Mouse (Mus musculus) heart, embryonic 11.5 days (tissue): ENCODE measurements around the gene Arfgap3. TPM values are rescaled to one million over a fixed set of nuclear protein-coding genes. Genes with fewer than 3 reads are reported as not detected.

Experiments
- ATAC-seq: fragments of 200-750 bp; cut with Nextera tagmentation; replicated peaks from 2 replicates; pipeline ENCODE4 v1.8.0; 2017; ENCODE audit warnings: moderate library complexity; ENCODE audit not compliant: insufficient number of reproducible peaks, low FRiP score, low TSS enrichment
- H3K27ac ChIP-seq: fragments of 300-500 bp; sonication (generic); 2 replicates; pipeline ENCODE4 v1.5.1; 2014; ENCODE audit warnings: mild to moderate bottlenecking, low read depth, low read length
- H3K27me3 ChIP-seq: fragments of 300-500 bp; sonication (generic); 2 replicates; pipeline ENCODE4 v1.6.1; 2014; ENCODE audit warnings: mild to moderate bottlenecking, low read length, mixed read lengths; ENCODE audit not compliant: control insufficient read depth, insufficient read depth
- H3K36me3 ChIP-seq: fragments of 300-500 bp; sonication (generic); 2 replicates; pipeline ENCODE4 v1.6.1; 2014; ENCODE audit warnings: mild to moderate bottlenecking, low read length, moderate library complexity, mixed read lengths; ENCODE audit not compliant: control insufficient read depth, insufficient read depth
- H3K4me1 ChIP-seq: fragments of 300-500 bp; sonication (generic); 2 replicates; pipeline ENCODE4 v1.6.1; 2014; ENCODE audit warnings: low read length; ENCODE audit not compliant: control insufficient read depth, insufficient read depth
- H3K4me2 ChIP-seq: fragments of 300-500 bp; sonication (generic); 2 replicates; pipeline ENCODE4 v1.6.1; 2014; ENCODE audit warnings: mild to moderate bottlenecking, moderate library complexity
- H3K4me3 ChIP-seq: fragments of 300-500 bp; sonication (generic); 2 replicates; pipeline ENCODE4 v1.5.1; 2014; ENCODE audit warnings: low read depth, low read length
- H3K9ac ChIP-seq: fragments of 300-500 bp; sonication (generic); 2 replicates; pipeline ENCODE4 v1.6.1; 2014; ENCODE audit warnings: mild to moderate bottlenecking, low read depth, low read length, moderate library complexity
- H3K9me3 ChIP-seq: fragments of 300-500 bp; sonication (generic); replicated peaks from 2 replicates; pipeline ENCODE4 v1.6.1; 2016; ENCODE audit warnings: low read length; ENCODE audit not compliant: control insufficient read depth
- WGBS: fragments of 180-500 bp; shearing (Covaris S2); extraction: QIAGEN DNeasy Blood & Tissue Kit; methylation state at CpG from one replicate; pipeline ENCODE4 v1.1.7; 2014; ENCODE audit not compliant: insufficient replicate concordance; 5-methylcytosine and 5-hydroxymethylcytosine counted together
- polyA plus RNA-seq: library from polyadenylated mRNA; unstranded; fragments of >200 nt; fragmentation: Nextera tagmentation; extraction: Ambion mirVana; gene quantifications from 2 replicates; pipeline ENCODE4 v1.2.1, GENCODE M21; 2014

Arfgap3 gene
- polyA plus RNA-seq, 1 experiment from 2014 or later = 29.9 TPM

DNA sequence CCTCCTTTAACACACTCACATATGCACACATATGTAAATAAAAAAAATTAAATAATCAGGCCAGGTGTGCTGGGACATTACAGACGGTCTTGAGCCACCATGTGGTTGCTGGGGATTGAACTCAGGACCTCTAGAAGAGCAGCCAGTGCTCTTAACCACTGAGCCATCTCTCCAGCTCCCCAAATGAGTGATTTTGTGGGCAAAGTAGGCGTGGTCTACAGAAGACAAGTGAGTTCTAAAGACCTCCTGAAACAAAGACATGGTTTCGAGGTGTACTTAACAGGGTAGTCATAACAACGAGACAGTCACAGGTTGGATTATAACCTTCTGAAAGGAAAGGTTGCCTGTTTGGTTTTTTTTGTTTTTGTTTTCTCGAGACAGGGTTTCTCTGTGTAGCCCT lies 86.6 kb downstream of the Arfgap3 start:
- no peak for ATAC-seq
- no peak overlapping the region for H3K27ac ChIP-seq
- WGBS = 74% methylated on average over 5 of the region's 5 CpGs
- no peaks in the 10 kb centered on the region for H3K9me3 ChIP-seq
- no peaks in the 10 kb centered on the region for H3K4me1 ChIP-seq
- no peak overlapping the region for H3K4me2 ChIP-seq
- H3K9ac ChIP-seq = no peak overlapping the region
- no peak overlapping the region for H3K4me3 ChIP-seq
- no peaks in the 10 kb centered on the region for H3K27me3 ChIP-seq
- H3K36me3 ChIP-seq = no peaks in the 10 kb centered on the region

DNA sequence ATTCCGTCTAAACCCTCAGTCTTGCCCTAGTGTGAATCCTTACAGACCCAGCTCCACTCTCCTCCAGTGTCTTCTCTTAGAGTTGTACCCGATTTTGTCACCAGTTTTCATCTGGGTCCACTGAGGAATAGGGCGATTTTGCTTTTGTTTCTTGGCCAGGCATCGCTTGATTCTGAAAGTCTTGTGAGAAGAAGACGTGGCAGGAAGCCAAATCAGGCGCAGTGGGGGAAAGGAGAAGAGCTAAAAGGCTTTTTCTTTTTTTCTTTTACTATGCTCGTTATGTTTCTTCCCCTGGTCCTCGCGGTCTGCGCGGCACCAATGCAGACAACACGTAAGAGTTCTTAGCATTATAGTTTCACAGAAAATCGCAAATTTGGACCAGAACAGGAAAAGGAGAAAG lies 92.1 kb downstream of the Arfgap3 start:
- Histone ChIP-seq H3K4me2 (no peak overlapping the region), H3K27me3 (0 out of 2 replicates have a peak, but pooled peaks cover under 1% of the 10 kb centered on the region), H3K4me1 (no peaks in the 10 kb centered on the region), H3K27ac (no peak overlapping the region), H3K9me3 (no peaks in the 10 kb centered on the region), H3K9ac (no peak overlapping the region), H3K36me3 (no peaks in the 10 kb centered on the region), H3K4me3 (no peak overlapping the region)
- WGBS = 79% methylated on average over 13 of the region's 13 CpGs
- no peak for ATAC-seq

DNA sequence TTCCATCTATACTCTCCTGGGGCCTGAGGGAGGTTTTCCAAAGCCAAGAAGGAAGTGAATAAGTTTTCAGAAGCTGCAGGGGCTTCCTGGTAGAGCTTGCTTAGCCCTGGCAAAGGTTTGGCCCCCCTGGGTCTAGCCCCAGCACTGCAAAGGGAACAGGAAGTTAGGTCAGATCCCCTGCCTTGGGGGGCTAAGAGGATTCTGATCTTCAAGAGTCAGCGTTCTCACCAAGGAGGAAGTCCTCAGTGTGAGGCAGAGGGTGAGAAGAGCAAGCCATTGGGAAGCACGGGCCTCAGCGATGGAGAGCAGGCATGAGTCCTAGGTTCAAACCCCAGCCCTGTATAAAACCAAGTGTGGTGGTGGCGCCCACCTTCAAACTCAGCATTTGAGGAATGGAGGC lies 93.6 kb downstream of the Arfgap3 start:
- no peak for ATAC-seq
- 62% methylated on average over 4 of the region's 4 CpGs for WGBS
- Histone ChIP-seq H3K9ac (no peak overlapping the region), H3K4me2 (no peak overlapping the region), H3K36me3 (no peaks in the 10 kb centered on the region), H3K4me1 (no peaks in the 10 kb centered on the region), H3K27me3 (peaks cover 14% of the 10 kb centered on the region), H3K27ac (no peak overlapping the region), H3K9me3 (no peaks in the 10 kb centered on the region), H3K4me3 (no peak overlapping the region)

DNA sequence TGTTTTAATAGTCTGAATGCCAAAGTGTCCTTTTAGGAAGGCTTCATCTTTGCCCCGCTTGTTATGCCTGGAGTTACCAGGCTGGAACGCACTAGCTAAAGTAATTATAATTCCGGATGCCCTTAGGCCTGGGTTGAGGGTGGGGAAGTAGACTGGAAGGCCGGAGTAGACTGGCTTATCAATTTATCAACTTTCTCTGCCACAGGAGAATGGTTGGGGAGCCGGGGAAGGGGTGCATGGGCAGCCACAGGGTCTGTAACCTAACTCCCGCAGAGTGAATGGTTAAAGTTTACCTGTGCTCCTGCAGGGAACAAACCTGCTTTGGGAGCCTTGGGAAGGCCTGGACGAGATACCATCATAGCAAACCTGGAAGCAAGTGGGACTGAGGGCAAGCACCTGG lies 94.1 kb downstream of the Arfgap3 start:
- H3K9me3 ChIP-seq = no peaks in the 10 kb centered on the region
- peaks cover 3% of the 10 kb centered on the region; the same call in 1 of the 2 replicates for H3K4me1 ChIP-seq
- H3K4me2 ChIP-seq = no peak overlapping the region
- no peak overlapping the region for H3K9ac ChIP-seq
- WGBS = 79% methylated on average over 7 of the region's 7 CpGs
- no peak for ATAC-seq
- no peak overlapping the region for H3K4me3 ChIP-seq
- H3K27ac ChIP-seq = no peak overlapping the region
- no peaks in the 10 kb centered on the region for H3K36me3 ChIP-seq
- H3K27me3 ChIP-seq = peaks cover 19% of the 10 kb centered on the region

DNA sequence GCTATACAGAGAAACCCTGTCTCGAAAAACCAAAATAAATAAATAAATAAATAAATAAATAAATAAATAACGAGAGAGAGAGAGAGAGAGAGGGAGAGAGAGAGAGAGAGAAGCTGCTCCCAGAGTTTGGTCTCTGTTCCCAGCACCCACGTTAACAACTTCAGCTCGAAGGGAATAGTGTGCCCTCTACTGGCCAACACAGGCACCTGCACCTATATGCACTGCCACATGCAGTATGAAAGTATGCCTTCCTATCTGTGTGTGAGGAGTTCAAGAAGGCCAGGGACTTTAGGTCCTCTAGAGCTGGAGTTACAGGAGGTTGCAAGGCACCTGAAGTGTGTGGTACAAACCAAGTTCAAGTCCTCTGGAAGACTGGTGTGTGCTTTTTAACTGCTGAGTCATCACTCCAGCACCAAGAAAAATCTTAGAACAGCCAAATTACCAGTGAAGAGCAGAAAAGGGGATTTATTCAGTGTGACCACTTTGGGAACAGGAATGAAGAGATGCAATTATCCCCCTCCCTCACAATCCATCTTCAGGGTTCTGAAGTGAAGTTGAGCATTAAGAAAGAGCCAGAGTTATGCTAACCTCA lies 94.8 kb downstream of the Arfgap3 start:
- H3K27me3 ChIP-seq = peaks cover 26% of the 10 kb centered on the region
- H3K36me3 ChIP-seq = no peaks in the 10 kb centered on the region
- 88% methylated on average over 4 of the region's 4 CpGs for WGBS
- no peak overlapping the region for H3K9ac ChIP-seq
- no peaks in the 10 kb centered on the region for H3K9me3 ChIP-seq
- no peak for ATAC-seq
- no peak overlapping the region for H3K4me3 ChIP-seq
- no peak overlapping the region for H3K4me2 ChIP-seq
- no peak overlapping the region for H3K27ac ChIP-seq
- H3K4me1 ChIP-seq = peaks cover 6% of the 10 kb centered on the region; the same call in 1 of the 2 replicates

DNA sequence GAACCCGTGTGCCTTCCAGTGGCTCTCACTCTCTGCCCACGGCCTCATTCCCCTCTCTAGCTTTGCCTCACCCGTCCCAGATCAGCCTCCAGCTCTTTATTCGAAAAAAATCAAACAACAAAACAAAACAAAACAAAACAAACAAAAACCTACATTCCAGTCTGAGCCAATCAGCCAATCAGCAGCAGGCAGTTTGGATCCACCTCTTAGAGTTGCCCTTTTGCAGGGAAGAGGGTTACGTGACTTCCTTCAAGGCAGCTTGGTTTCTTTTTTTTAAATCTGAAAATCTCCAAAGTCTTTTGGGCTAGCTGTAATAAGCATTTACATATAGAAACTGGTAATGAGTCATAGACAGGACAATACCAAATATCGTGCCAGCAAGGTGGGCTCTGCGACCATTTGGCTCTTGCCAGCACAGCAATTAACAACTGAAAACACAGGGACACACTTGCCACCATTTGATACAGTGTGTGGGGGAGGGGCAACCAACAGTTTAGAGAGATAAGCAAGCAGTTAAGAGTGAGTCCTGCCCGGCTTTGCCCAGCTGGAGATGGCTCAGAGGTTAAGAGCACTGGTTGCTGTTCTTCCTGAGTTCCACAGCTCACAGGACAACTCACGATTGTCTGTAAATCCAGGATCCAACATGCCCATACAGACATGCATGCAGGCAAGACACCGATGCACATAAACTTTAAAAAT lies 95.5 kb downstream of the Arfgap3 start:
- Histone ChIP-seq H3K27me3 (peaks cover 30% of the 10 kb centered on the region), H3K36me3 (no peaks in the 10 kb centered on the region), H3K4me2 (no peak overlapping the region), H3K4me3 (no peak overlapping the region), H3K27ac (no peak overlapping the region), H3K9me3 (no peaks in the 10 kb centered on the region), H3K9ac (no peak overlapping the region), H3K4me1 (peaks cover 6% of the 10 kb centered on the region; the same call in 1 of the 2 replicates)
- WGBS = 35% methylated on average over 10 of the region's 10 CpGs
- ATAC-seq = no peak

DNA sequence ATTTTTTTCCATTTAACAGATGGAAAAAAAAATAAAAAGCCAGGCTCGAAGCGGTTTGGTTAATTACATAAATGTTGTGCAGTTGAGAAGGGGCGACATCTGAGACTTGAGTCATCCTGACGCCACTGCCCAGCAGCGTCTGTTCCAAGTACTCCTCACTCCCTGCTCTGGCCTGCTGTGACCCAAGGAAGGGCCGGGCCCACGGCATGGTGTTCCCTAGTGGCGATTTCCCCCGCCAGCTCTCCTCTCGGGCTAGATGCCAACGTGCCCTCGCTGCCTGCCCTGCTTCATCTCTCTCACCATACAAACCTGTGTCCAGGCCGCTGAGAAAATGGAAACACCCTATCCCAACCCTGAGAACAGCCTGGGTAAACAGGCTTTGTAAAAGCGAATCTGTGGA lies 98.0 kb downstream of the Arfgap3 start:
- Histone ChIP-seq H3K9ac (no peak overlapping the region), H3K9me3 (no peaks in the 10 kb centered on the region), H3K27me3 (peaks cover 30% of the 10 kb centered on the region), H3K36me3 (no peaks in the 10 kb centered on the region), H3K4me1 (peaks cover 6% of the 10 kb centered on the region; the same call in 1 of the 2 replicates), H3K4me3 (no peak overlapping the region), H3K27ac (no peak overlapping the region), H3K4me2 (no peak overlapping the region)
- WGBS = 69% methylated on average over 14 of the region's 14 CpGs
- no peak for ATAC-seq

DNA sequence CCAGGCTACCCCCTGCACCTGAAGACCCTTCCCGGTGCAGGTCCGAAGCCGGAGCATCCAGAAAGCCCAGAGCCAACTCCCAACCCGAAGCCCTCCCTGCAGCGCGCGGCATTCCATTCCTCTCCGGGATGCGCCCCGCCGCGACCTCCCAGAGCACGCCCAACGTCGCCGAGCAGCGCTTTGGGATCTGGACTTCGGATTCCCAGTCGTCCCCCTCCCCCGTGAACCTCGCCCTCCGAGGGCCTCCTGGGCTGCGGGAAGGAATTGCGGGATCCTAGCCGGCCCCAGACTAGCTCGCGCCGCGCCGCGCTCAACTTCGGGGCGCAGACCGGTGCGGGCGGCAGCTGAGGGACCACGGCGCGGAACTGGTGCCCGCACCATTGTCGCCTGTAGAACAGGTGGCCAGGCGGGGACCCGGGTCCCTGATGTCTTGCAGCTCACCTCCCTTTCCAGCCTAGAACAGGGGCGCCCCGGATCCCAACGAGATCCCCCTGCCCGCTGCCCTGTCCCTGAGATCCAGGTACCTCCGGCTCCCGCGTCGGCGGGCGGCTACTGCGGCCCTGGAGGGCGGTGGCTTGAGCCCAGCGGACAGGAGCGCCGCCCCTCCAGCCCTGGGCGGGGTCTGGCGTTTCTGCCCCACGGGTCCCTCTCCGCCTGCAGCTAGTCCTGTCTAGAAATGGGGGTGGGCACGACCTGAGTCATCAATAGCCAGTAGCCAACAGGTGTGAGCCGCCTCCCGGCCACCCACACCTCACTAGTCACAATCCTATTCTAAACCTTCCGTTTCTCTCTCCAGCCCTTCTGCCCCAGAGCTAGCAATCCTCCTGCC lies 98.7 kb downstream of the Arfgap3 start, which contains the start of gene A4galt:
TSS of gene A4galt (minus strand) at position 599 of the 829 bp plus-strand sequence.
- peaks cover 6% of the 10 kb centered on the region; the same call in 1 of the 2 replicates for H3K4me1 ChIP-seq
- H3K4me3 ChIP-seq = peak within 1 kb of the TSS; percentile 55
- H3K9me3 ChIP-seq = no peaks in the 10 kb centered on the region
- 2% methylated on average over 65 of the region's 66 CpGs for WGBS
- H3K27me3 ChIP-seq = peaks cover 30% of the 10 kb centered on the region
- no peaks in the 10 kb centered on the region for H3K36me3 ChIP-seq
- ATAC-seq = no peak
- H3K27ac ChIP-seq = no peak within 1 kb of the TSS
- peak within 1 kb of the TSS; percentile 55; the same call in 1 of the 2 replicates for H3K9ac ChIP-seq
- peak within 1 kb of the TSS; percentile 89 for H3K4me2 ChIP-seq
